Mouse (Mus musculus): Measurements from ENCODE around the gene Scg3.

DNA sequence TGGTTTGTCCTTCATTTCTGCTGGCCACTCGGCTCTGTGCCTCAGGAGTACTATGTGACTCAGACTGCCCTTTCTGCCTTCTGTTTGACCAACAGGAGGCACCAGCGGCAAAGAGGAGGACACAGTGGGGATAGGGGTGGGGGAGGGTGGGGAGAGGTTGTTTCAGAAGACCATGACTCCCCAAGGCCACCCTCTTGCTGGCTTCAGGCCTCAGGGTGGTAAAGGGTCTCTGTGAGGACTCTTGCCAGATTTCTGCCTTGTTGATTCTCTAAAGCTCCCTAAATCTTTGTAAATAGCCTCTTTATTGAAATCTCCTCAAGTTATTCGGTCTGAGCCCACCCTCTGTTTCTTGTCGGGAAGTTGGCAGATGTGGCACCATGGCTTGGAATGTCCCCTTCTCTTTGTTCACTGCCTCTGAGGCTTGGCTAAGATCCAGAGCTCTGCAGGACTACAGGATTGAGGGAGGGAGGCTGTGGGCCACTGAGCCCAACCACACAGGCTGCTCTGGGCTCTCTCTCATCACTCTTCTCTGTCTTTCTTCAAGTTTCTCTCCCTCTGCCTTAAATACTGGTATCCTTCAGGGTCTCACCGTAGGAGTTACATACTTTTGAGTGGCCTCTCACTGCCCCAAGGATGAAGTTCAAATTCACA lies 84.5 kb downstream of the Scg3 start:
- TF ChIP-seq CTCF (IDR thresholded peaks at IDR 0.05; ENCODE audit: insufficient read depth, low read length) (peak; percentile 29; the same call in 1 of the 2 replicates), POLR2A (IDR thresholded peaks at IDR 0.05; ENCODE audit: borderline replicate concordance, extremely low read depth, low read depth, low read length) (no peak)

Data from lung, adult 2 months (tissue).